Comparison of ENCODE assay signal across 20 mouse cellular contexts in genomic region chr11:44913806-44914205, GRCm38 (mm10).
A peak's percentile ranks its signal among the peaks of the same experiment; 100 is the strongest.
DNase-seq lines count a peak whose midpoint lies in the region; ATAC-seq and TF ChIP-seq lines count a peak whose summit lies in the region.
"Had no signal": no experiment of that assay in that cellular context is flagged by ENCODE, and none has a peak within 500 bp of the region (broad histone marks: within the 10 kb centered on the region; RNA-seq: fewer than 3 reads in every experiment).

No protein-coding gene starts in this region.

- H3K4me3 ChIP-seq in gastrocnemius, adult 2 months: no peak overlapping the region
- H3K4me3 ChIP-seq in heart, postnatal 0 days (ENCODE audit: low read depth, low read length): no peak overlapping the region
- no peak overlapping the region for H3K4me3 ChIP-seq in heart, embryonic 11.5 days (ENCODE audit: low read depth, low read length)
- H3K4me3 ChIP-seq in embryonic fibroblast, embryonic 13.5 days (ENCODE audit: insufficient read depth, low read length): no peak overlapping the region
- no peak overlapping the region for H3K4me3 ChIP-seq in limb, embryonic 14.5 days (replicated peaks; ENCODE audit: low read length)
- H3K4me3 ChIP-seq: forebrain, embryonic 12.5 days; heart, embryonic 12.5 days; hindbrain, embryonic 10.5 days; intestine, embryonic 15.5 days had no signal

- DNase-seq in gastrocnemius, adult 2 months: no peak
- no peak for DNase-seq in gastrocnemius, adult 18-20 months (ENCODE audit: low spot score)
- peak; percentile 61 for DNase-seq in heart, postnatal 0 days (ENCODE audit: low spot score)
- no peak for DNase-seq in limb, embryonic 14.5 days (ENCODE audit: low spot score)
- DNase-seq in adrenal gland, postnatal 10 days: no peak
- DNase-seq: adrenal gland, postnatal 36 days; cerebellum, adult 2 months; cerebellum, postnatal 10 days; gastrocnemius, postnatal 25 days had no signal

- no peak for TF ChIP-seq CTCF in gastrocnemius, adult 2 months (IDR thresholded peaks at IDR 0.05)
- TF ChIP-seq CTCF in heart, postnatal 0 days (IDR thresholded peaks at IDR 0.05; ENCODE audit: low read depth): no peak
- TF ChIP-seq CTCF in embryonic fibroblast, embryonic 13.5 days (IDR thresholded peaks at IDR 0.05; ENCODE audit: borderline replicate concordance, insufficient read depth, low read length): no peak

- H3K9me3 ChIP-seq in heart, postnatal 0 days (replicated peaks; ENCODE audit: control insufficient read depth, low read length): no peaks in the 10 kb centered on the region
- H3K9me3 ChIP-seq in heart, embryonic 11.5 days (replicated peaks; ENCODE audit: control insufficient read depth, low read length): no peaks in the 10 kb centered on the region
- no peaks in the 10 kb centered on the region for H3K9me3 ChIP-seq in limb, embryonic 14.5 days (ENCODE audit: control insufficient read depth, low read length)
- H3K9me3 ChIP-seq: forebrain, embryonic 12.5 days; heart, embryonic 12.5 days; hindbrain, embryonic 10.5 days; intestine, embryonic 15.5 days had no signal

- H3K27me3 ChIP-seq in heart, postnatal 0 days (ENCODE audit: control insufficient read depth, insufficient read depth, low read length): no peaks in the 10 kb centered on the region
- no peaks in the 10 kb centered on the region for H3K27me3 ChIP-seq in heart, embryonic 11.5 days (ENCODE audit: control insufficient read depth, insufficient read depth, low read length)
- H3K27me3 ChIP-seq in limb, embryonic 14.5 days (ENCODE audit: control insufficient read depth, insufficient read depth, low read length): no peaks in the 10 kb centered on the region
- H3K27me3 ChIP-seq: CH12.LX; heart, embryonic 12.5 days; intestine, embryonic 15.5 days; Patski had no signal

- H3K36me3 ChIP-seq in heart, postnatal 0 days (replicated peaks; ENCODE audit: control insufficient read depth, insufficient read depth, low read length): 0 out of 2 replicates have a peak, but pooled peaks cover 7% of the 10 kb centered on the region
- H3K36me3 ChIP-seq in heart, embryonic 11.5 days (ENCODE audit: control insufficient read depth, insufficient read depth, low read length): no peaks in the 10 kb centered on the region
- H3K36me3 ChIP-seq in limb, embryonic 14.5 days (ENCODE audit: control insufficient read depth, insufficient read depth, low read length): peaks cover 10% of the 10 kb centered on the region; the same call in 1 of the 2 replicates
- H3K36me3 ChIP-seq: forebrain, embryonic 12.5 days; heart, embryonic 12.5 days; intestine, embryonic 15.5 days had no signal

- H3K27ac ChIP-seq in gastrocnemius, adult 2 months: peak overlapping the region; percentile 53; the same call in 1 of the 2 replicates
- peak overlapping the region; percentile 54; the same call in 1 of the 2 replicates for H3K27ac ChIP-seq in heart, postnatal 0 days (ENCODE audit: low read depth)
- H3K27ac ChIP-seq in heart, embryonic 11.5 days (ENCODE audit: low read depth, low read length): no peak overlapping the region
- H3K27ac ChIP-seq in embryonic fibroblast, embryonic 13.5 days (ENCODE audit: insufficient read depth, low read length): peak overlapping the region; percentile 36; the same call in 1 of the 2 replicates
- H3K27ac ChIP-seq in limb, embryonic 14.5 days (replicated peaks; ENCODE audit: low read depth, low read length): no peak overlapping the region
- H3K27ac ChIP-seq: forebrain, embryonic 12.5 days; hindbrain, embryonic 10.5 days; hindbrain, embryonic 14.5 days; intestine, embryonic 15.5 days had no signal

- TF ChIP-seq EP300 in heart, postnatal 0 days (IDR thresholded peaks at IDR 0.05; ENCODE audit: low read depth): no peak

- H3K4me1 ChIP-seq in heart, postnatal 0 days (ENCODE audit: control insufficient read depth, insufficient read depth): peaks cover 4% of the 10 kb centered on the region; the same call in 1 of the 2 replicates
- H3K4me1 ChIP-seq in heart, embryonic 11.5 days (ENCODE audit: control insufficient read depth, insufficient read depth, low read length): peaks cover 3% of the 10 kb centered on the region; the same call in 1 of the 2 replicates
- peaks cover 5% of the 10 kb centered on the region for H3K4me1 ChIP-seq in embryonic fibroblast, embryonic 13.5 days (ENCODE audit: control insufficient read depth, insufficient read depth, low read length)
- H3K4me1 ChIP-seq in limb, embryonic 14.5 days (ENCODE audit: control insufficient read depth, insufficient read depth, low read length): no peaks in the 10 kb centered on the region
- H3K4me1 ChIP-seq: forebrain, embryonic 12.5 days; intestine, embryonic 15.5 days had no signal

- WGBS in heart, postnatal 0 days: 48% methylated on average over 5 of the region's 5 CpGs
- WGBS in heart, embryonic 11.5 days (ENCODE audit: insufficient replicate concordance): 58% methylated on average over 5 of the region's 5 CpGs
- WGBS in limb, embryonic 14.5 days: 49% methylated on average over 5 of the region's 5 CpGs

- TF ChIP-seq POLR2A in embryonic fibroblast, embryonic 13.5 days (IDR thresholded peaks at IDR 0.05; ENCODE audit: low read depth, low read length): no peak
- TF ChIP-seq POLR2A in limb, embryonic 14.5 days (IDR thresholded peaks at IDR 0.05; ENCODE audit: borderline replicate concordance, extremely low read depth, insufficient read depth, insufficient read length): no peak

- intact Hi-C loops in gastrocnemius, adult 2 months (cut with DNase I): no loop called here

- H3K4me2 ChIP-seq in heart, postnatal 0 days (ENCODE audit: low read depth, low read length): no peak overlapping the region
- no peak overlapping the region for H3K4me2 ChIP-seq in heart, embryonic 11.5 days
- H3K4me2 ChIP-seq in limb, embryonic 14.5 days (replicated peaks; ENCODE audit: low read depth, low read length, severe bottlenecking): no peak overlapping the region
- H3K4me2 ChIP-seq: forebrain, embryonic 12.5 days; heart, embryonic 12.5 days; hindbrain, embryonic 14.5 days; intestine, embryonic 15.5 days had no signal

- no peak overlapping the region for H3K9ac ChIP-seq in heart, postnatal 0 days (replicated peaks; ENCODE audit: low read depth, low read length)
- no peak overlapping the region for H3K9ac ChIP-seq in heart, embryonic 11.5 days (ENCODE audit: low read depth, low read length)
- no peak overlapping the region for H3K9ac ChIP-seq in limb, embryonic 14.5 days (ENCODE audit: low read depth, low read length, severe bottlenecking)
- H3K9ac ChIP-seq: forebrain, embryonic 12.5 days; heart, embryonic 12.5 days; hindbrain, embryonic 14.5 days; intestine, embryonic 15.5 days had no signal

- peak; percentile 64; the same call in 1 of the 2 replicates for ATAC-seq in heart, postnatal 0 days (ENCODE audit: insufficient read depth, low read depth)
- no peak for ATAC-seq in heart, embryonic 11.5 days (replicated peaks; ENCODE audit: insufficient number of reproducible peaks, low FRiP score, low TSS enrichment)
- peak; percentile 12; the same call in 1 of the 2 replicates for ATAC-seq in limb, embryonic 14.5 days (ENCODE audit: low FRiP score, low read depth)
- ATAC-seq: activated CD4-positive, CD25-positive, alpha-beta regulatory T cell, adult 4 months; forebrain, embryonic 16.5 days; intestine, embryonic 15.5 days; Patski had no signal

Comparison
In these comparisons a context has a peak if more than half of its experiments do, and no peak if none do; other contexts are left out.
1. H3K27ac ChIP-seq: peak in gastrocnemius, adult 2 months (single experiment), heart, postnatal 0 days (single experiment) and embryonic fibroblast, embryonic 13.5 days (single experiment); none in heart, embryonic 11.5 days (single experiment) and limb, embryonic 14.5 days (single experiment).